Mouse (Mus musculus): Measurements from ENCODE around the gene BC030500. TPM values are rescaled to one million over a fixed set of nuclear protein-coding genes. Genes with fewer than 3 reads are reported as not detected.

BC030500 gene
- polyA plus RNA-seq, 1 experiment = not detected

DNA sequence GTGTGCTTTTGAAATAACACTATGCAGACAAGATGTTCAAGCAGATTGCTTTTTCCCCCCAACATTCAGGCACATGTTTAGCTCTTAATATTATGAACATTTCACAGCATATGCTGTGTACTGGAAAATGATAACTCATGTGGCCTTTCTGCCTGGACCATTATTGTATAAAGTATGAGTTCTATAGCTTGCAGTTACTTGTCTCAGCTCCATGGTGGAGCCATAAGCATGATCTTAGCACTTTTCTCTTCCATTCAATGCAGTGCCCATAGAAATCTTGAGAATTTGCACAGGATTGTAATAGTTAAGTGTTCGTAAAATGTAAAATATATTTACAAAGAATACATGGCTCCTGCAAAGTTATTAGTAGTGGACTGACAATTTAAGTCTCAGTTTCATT, 19.5 kb downstream of the BC030500 start:
- no peaks in the 10 kb centered on the region for H3K4me1 ChIP-seq (ENCODE audit: control insufficient read depth, insufficient read depth, low read length)
- WGBS = 40% methylated on average over 1 of the region's 1 CpGs
- H3K4me3 ChIP-seq (ENCODE audit: insufficient read depth, low read depth, low read length) = no peak overlapping the region
- no peak for TF ChIP-seq POLR2A (IDR thresholded peaks at IDR 0.05; ENCODE audit: insufficient read depth, low read depth, low read length)
- TF ChIP-seq CTCF (IDR thresholded peaks at IDR 0.05; ENCODE audit: insufficient read depth, low read depth, low read length) = no peak
- H3K27ac ChIP-seq (ENCODE audit: insufficient read depth, low read depth, low read length) = no peak overlapping the region

DNA sequence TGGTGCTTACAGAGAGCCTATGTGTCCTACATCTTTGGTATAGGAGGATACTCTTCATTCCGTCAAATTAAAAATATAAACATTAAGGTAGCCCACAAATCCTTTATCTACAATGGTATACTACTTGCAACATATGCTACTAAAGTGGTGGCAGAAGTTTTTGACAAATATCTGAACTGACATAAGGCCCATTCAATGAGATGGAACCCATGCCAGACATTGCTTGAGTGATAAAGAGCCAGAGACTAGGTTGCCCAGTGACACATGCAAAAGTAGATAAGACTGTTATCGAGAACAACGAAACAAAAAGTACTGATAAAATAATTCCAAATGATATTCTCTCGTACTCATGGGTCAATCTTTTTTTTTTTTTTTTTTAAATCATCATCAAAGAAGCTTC, 32.2 kb downstream of the BC030500 start:
- H3K4me3 ChIP-seq (ENCODE audit: insufficient read depth, low read depth, low read length) = no peak overlapping the region
- WGBS = 92% methylated on average over 4 of the region's 4 CpGs
- TF ChIP-seq POLR2A (IDR thresholded peaks at IDR 0.05; ENCODE audit: insufficient read depth, low read depth, low read length) (no peak), CTCF (IDR thresholded peaks at IDR 0.05; ENCODE audit: insufficient read depth, low read depth, low read length) (no peak)
- no peak overlapping the region for H3K27ac ChIP-seq (ENCODE audit: insufficient read depth, low read depth, low read length)
- no peaks in the 10 kb centered on the region for H3K4me1 ChIP-seq (ENCODE audit: control insufficient read depth, insufficient read depth, low read length)

DNA sequence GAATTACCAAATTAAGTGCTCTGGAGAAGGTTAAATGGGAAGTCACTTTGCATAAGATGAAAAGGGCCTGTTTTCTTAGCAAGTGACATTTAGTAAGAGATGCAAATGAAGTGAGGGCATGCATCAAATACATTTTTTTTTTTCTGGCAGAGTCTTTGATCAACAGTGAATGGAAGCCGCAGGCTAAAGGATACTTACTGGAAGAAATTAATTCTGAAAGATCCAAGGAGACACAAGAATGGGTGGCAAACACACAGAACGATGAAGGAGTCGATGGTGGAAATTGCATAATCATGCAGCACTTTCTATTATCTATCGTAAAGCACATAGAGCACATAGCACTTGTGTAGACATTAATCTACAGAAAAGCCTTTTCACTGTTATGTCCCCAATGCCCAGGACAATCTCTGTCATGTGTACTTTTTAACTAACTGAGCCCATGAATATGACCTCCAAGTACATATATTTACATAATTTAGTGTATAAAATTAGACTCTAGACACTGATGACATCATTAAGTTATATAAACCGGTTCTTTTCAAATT, 45.7 kb downstream of the BC030500 start:
- Histone ChIP-seq H3K27ac (ENCODE audit: insufficient read depth, low read depth, low read length) (no peak overlapping the region), H3K4me3 (ENCODE audit: insufficient read depth, low read depth, low read length) (no peak overlapping the region), H3K4me1 (ENCODE audit: control insufficient read depth, insufficient read depth, low read length) (no peaks in the 10 kb centered on the region)
- 55% methylated on average over 5 of the region's 5 CpGs for WGBS
- no peak for TF ChIP-seq CTCF (IDR thresholded peaks at IDR 0.05; ENCODE audit: insufficient read depth, low read depth, low read length)
- no peak for TF ChIP-seq POLR2A (IDR thresholded peaks at IDR 0.05; ENCODE audit: insufficient read depth, low read depth, low read length)

Other genes with a start within 250 kb of the BC030500 start
- gene Galntl6, start 885 bp downstream of the BC030500 start, polyA plus RNA-seq (2012; ENCODE audit: insufficient read depth, insufficient read length, low replicate concordance, missing spikeins) = not detected in 2 replicates

All from olfactory bulb, adult 2 months (tissue).